Mouse (Mus musculus) intestine, embryonic 16.5 days (tissue): Measurements from ENCODE around the gene Olfr1217. TPM values are rescaled to one million over a fixed set of nuclear protein-coding genes. Genes with fewer than 3 reads are reported as not detected.

Experiments used
- polyA plus RNA-seq: library from polyadenylated mRNA; unstranded; fragments of >200 nt; fragmentation: Nextera tagmentation; extraction: Ambion mirVana; gene quantifications from 2 replicates; pipeline ENCODE4 v1.2.1, GENCODE M21; 2015

Gene Olfr1217
- polyA plus RNA-seq, 1 experiment from 2014 or later, result not detected

Other genes starting within 250 kb of the Olfr1217 start
- gene Olfr1201, start 239.0 kb downstream of the Olfr1217 start, polyA plus RNA-seq, result not detected in 2 replicates
- not detected in 2 replicates for gene Olfr1202, start 217.6 kb downstream of the Olfr1217 start, polyA plus RNA-seq
- not detected in 2 replicates for gene Olfr1205, start 202.3 kb downstream of the Olfr1217 start, polyA plus RNA-seq
- not detected in 2 replicates for gene Olfr1204, start 182.8 kb downstream of the Olfr1217 start, polyA plus RNA-seq
- gene Olfr1206, start 168.8 kb downstream of the Olfr1217 start, polyA plus RNA-seq, result not detected in 2 replicates
- gene Olfr1208, start 129.8 kb downstream of the Olfr1217 start, polyA plus RNA-seq, result not detected in 2 replicates
- gene Olfr1209, start 116.9 kb downstream of the Olfr1217 start, polyA plus RNA-seq, result not detected in 2 replicates
- not detected in 2 replicates for gene Olfr1211, start 94.0 kb downstream of the Olfr1217 start, polyA plus RNA-seq
- gene Olfr1212, start 78.1 kb downstream of the Olfr1217 start, polyA plus RNA-seq, result not detected in 2 replicates
- not detected in 2 replicates for gene Gm13762, start 51.8 kb downstream of the Olfr1217 start, polyA plus RNA-seq
- gene Olfr1214, start 39.4 kb downstream of the Olfr1217 start, polyA plus RNA-seq, result not detected in 2 replicates
- not detected in 2 replicates for gene Olfr1215, start 25.1 kb downstream of the Olfr1217 start, polyA plus RNA-seq
- gene Olfr1216, start 13.7 kb downstream of the Olfr1217 start, polyA plus RNA-seq, result not detected in 2 replicates
- not detected in 2 replicates for gene Olfr1218, start 29.1 kb upstream of the Olfr1217 start, polyA plus RNA-seq
- not detected in 2 replicates for gene Olfr1219, start 51.4 kb upstream of the Olfr1217 start, polyA plus RNA-seq
- gene Olfr1220, start 74.8 kb upstream of the Olfr1217 start, polyA plus RNA-seq, result not detected in 2 replicates
- gene Olfr1221, start 85.2 kb upstream of the Olfr1217 start, polyA plus RNA-seq, result not detected in 2 replicates
- gene Olfr1222, start 101.0 kb upstream of the Olfr1217 start, polyA plus RNA-seq, result not detected in 2 replicates
- gene Olfr1223, start 119.5 kb upstream of the Olfr1217 start, polyA plus RNA-seq, result not detected in 2 replicates
- not detected in 2 replicates for gene Olfr1224-ps1, start 132.0 kb upstream of the Olfr1217 start, polyA plus RNA-seq
- not detected in 2 replicates for gene Olfr1225, start 142.6 kb upstream of the Olfr1217 start, polyA plus RNA-seq
- gene Olfr1226, start 168.0 kb upstream of the Olfr1217 start, polyA plus RNA-seq, result not detected in 2 replicates
- not detected in 2 replicates for gene Olfr1228, start 222.0 kb upstream of the Olfr1217 start, polyA plus RNA-seq